Mouse (Mus musculus): ENCODE data around the gene Zcchc10. TPM values are rescaled to one million over a fixed set of nuclear protein-coding genes. Genes with fewer than 3 reads are reported as not detected.

Gene Zcchc10
- total RNA-seq, 2 experiments from 2014 or later = 11.2 to 11.4 TPM

Other genes with a start within 250 kb of the Zcchc10 start
- gene Hspa4, start 24.2 kb upstream of the Zcchc10 start, total RNA-seq (2021) = 100 to 1,000 TPM; 146 to 151 TPM
- gene Aff4, start 26.2 kb downstream of the Zcchc10 start, total RNA-seq (2021) = 100 to 1,000 TPM; 142 to 154 TPM
- gene Leap2, start 98.5 kb downstream of the Zcchc10 start, total RNA-seq (2021) = 10 to 100 TPM in 1 of 2 experiments, 1 to 10 TPM in 1; 6.0 to 31.0 TPM
- gene Uqcrq, start 106.2 kb downstream of the Zcchc10 start, total RNA-seq (2021) = 1,000 to 10,000 TPM; 1,893 to 1,933 TPM
- gene Gdf9, start 106.3 kb downstream of the Zcchc10 start, total RNA-seq (2021) = 1 to 10 TPM in 1 of 2 experiments, under 1 TPM in 1; 0.70 to 1.1 TPM
- under 1 TPM; 0.12 to 0.15 TPM for gene Gm10447, start 132.4 kb downstream of the Zcchc10 start, total RNA-seq (2021)
- gene Shroom1, start 132.5 kb downstream of the Zcchc10 start, total RNA-seq (2021) = 1 to 10 TPM; 3.2 to 5.4 TPM
- gene Gm9837, start 145.8 kb downstream of the Zcchc10 start, total RNA-seq (2021) = not detected
- gene Gm9945, start 155.5 kb downstream of the Zcchc10 start, total RNA-seq (2021) = not detected
- under 1 TPM; 0.60 to 0.94 TPM for gene Sowaha, start 155.6 kb downstream of the Zcchc10 start, total RNA-seq (2021)
- 10 to 100 TPM; 41.2 to 49.2 TPM for gene Sept8, start 194.6 kb downstream of the Zcchc10 start, total RNA-seq (2021)
- 10 to 100 TPM; 24.2 to 26.5 TPM for gene Kif3a, start 242.7 kb downstream of the Zcchc10 start, total RNA-seq (2021)